Mouse (Mus musculus): ENCODE data around the gene Rilp.

DNA sequence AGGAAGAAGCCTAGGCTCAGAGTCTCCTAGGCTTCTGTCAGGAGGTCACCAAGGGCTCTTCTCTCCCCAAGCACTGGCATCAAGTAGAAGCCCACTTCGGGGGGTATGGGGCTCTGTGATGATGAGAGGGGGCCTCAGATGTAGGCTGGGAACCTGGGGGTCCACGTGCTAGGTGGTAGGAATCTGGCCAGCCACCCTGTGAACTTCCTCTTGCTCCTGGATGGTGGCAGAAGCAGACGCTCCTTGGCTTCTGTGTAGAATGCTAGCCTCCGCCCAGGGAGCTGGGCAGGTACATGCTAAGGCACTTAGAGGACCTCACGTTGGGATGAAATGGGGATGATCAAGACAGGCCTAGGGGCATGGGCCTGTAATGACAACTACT, 51.5 kb downstream of the Rilp start:
- TF ChIP-seq CTCF (IDR thresholded peaks at IDR 0.05) (no peak), EP300 (IDR thresholded peaks at IDR 0.05; ENCODE audit: insufficient read depth, low read depth, low read length) (no peak)

Measured in heart, adult 2 months (tissue).